Mouse (Mus musculus): ENCODE results near the gene Ncl. TPM values are rescaled to one million over a fixed set of nuclear protein-coding genes. Genes with fewer than 3 reads are reported as not detected.

Ncl gene
- total and polyA plus RNA-seq, 3 experiments = 246 to 1,708 (median 370) TPM

DNA sequence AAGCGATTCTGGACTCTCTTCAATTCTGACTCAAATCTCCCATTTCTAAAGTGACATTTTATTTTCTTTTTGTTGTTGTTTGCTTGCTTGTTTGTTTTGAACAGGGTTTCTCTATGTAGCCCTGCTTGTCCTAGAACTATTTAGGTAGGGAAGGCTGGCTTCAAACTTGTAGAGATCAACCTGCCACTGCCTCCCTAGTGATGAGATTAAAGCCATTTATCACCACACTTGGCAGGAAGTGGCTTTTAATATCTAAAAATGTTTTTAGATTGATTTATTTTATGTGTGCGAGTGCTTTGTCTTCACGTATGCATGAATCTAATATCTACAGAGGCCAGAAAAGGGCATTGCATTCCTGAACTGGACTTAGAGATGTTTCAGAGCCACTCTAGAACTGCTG lies 34.0 kb upstream of the Ncl start:
- peaks cover 0 to 14% of the 10 kb centered on the region in 2 experiments; a peak in 2 of 4 replicates for H3K36me3 ChIP-seq (ENCODE audit: control insufficient read depth in 1 of 2, insufficient read depth in 2 of 2, low read length in 2 of 2)
- no peaks in the 10 kb centered on the region for H3K79me2 ChIP-seq (ENCODE audit: control insufficient read depth, insufficient read depth, low read length, poor library complexity)
- H3K9me3 ChIP-seq (replicated peaks; ENCODE audit: insufficient read depth, low read length) = no peaks in the 10 kb centered on the region
- H3K27ac ChIP-seq (ENCODE audit: control insufficient read depth, low read depth, low read length) = no peak overlapping the region
- H3K9ac ChIP-seq (ENCODE audit: control insufficient read depth, low read depth, low read length, poor library complexity, severe bottlenecking) = no peak overlapping the region
- peaks cover 3 to 14% of the 10 kb centered on the region in 2 experiments for H3K4me1 ChIP-seq (ENCODE audit: control insufficient read depth in 1 of 2, insufficient read depth in 2 of 2, low read length in 2 of 2)
- TF ChIP-seq RCOR1 (IDR thresholded peaks at IDR 0.05; ENCODE audit: low read depth, low read length) = peak; percentile 70
- TF ChIP-seq MYB (IDR thresholded peaks at IDR 0.05; ENCODE audit: low read depth, low read length) = no peak
- TF ChIP-seq GATA1 (IDR thresholded peaks at IDR 0.05; ENCODE audit: low read depth, low read length) = peak; percentile 51
- H3K4me3 ChIP-seq (ENCODE audit: control insufficient read depth in 1 of 2, insufficient read depth in 1 of 2, low read depth in 2 of 2, low read length in 2 of 2) = no peak overlapping the region
- DNase-seq (ENCODE audit: low read depth, low spot score) = no peak
- no peaks in the 10 kb centered on the region for H3K27me3 ChIP-seq (ENCODE audit: control insufficient read depth in 1 of 2, insufficient read depth in 2 of 2, low read length in 2 of 2)

DNA sequence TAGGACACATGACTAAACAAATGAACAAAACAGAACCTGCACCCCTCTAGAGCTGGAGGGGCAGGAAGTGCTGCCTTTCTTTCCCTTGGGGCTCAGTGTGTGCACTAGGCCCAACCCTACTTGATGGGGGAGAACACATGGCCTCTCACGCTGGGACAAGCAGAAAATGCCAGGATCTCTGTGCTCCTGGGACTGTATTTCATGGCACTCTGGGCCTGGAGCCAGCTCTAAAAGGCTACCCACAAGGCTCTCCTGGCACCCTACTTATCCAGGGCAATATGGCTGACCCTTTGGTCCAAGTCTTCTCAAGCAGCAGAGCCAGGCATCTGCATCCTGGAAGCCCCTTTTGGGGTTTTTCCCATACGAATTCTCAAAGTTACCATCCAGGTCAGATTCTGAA lies 32.2 kb upstream of the Ncl start:
- H3K9me3 ChIP-seq (replicated peaks; ENCODE audit: insufficient read depth, low read length) = no peaks in the 10 kb centered on the region
- H3K79me2 ChIP-seq (ENCODE audit: control insufficient read depth, insufficient read depth, low read length, poor library complexity) = no peaks in the 10 kb centered on the region
- DNase-seq (ENCODE audit: low read depth, low spot score) = no peak
- H3K36me3 ChIP-seq (ENCODE audit: control insufficient read depth in 1 of 2, insufficient read depth in 2 of 2, low read length in 2 of 2) = peaks cover 0 to 8% of the 10 kb centered on the region in 2 experiments; a peak in 2 of 4 replicates
- TF ChIP-seq TBP (IDR thresholded peaks at IDR 0.05; ENCODE audit: low read depth, low read length) (no peak), CHD2 (IDR thresholded peaks at IDR 0.05; ENCODE audit: low read length) (no peak), POLR2A (IDR thresholded peaks at IDR 0.05; ENCODE audit: control insufficient read depth in 1 of 2, insufficient read depth in 1 of 2, low read depth in 1 of 2, low read length in 2 of 2, poor library complexity in 1 of 2) (no peak)
- H3K9ac ChIP-seq (ENCODE audit: control insufficient read depth, low read depth, low read length, poor library complexity, severe bottlenecking) = no peak overlapping the region
- H3K27me3 ChIP-seq (ENCODE audit: control insufficient read depth in 1 of 2, insufficient read depth in 2 of 2, low read length in 2 of 2) = no peaks in the 10 kb centered on the region
- H3K4me3 ChIP-seq (ENCODE audit: control insufficient read depth in 1 of 2, insufficient read depth in 1 of 2, low read depth in 2 of 2, low read length in 2 of 2) = no peak overlapping the region
- peaks cover 0 to 8% of the 10 kb centered on the region in 2 experiments for H3K4me1 ChIP-seq (ENCODE audit: control insufficient read depth in 1 of 2, insufficient read depth in 2 of 2, low read length in 2 of 2)
- no peak overlapping the region for H3K27ac ChIP-seq (ENCODE audit: control insufficient read depth, low read depth, low read length)

DNA sequence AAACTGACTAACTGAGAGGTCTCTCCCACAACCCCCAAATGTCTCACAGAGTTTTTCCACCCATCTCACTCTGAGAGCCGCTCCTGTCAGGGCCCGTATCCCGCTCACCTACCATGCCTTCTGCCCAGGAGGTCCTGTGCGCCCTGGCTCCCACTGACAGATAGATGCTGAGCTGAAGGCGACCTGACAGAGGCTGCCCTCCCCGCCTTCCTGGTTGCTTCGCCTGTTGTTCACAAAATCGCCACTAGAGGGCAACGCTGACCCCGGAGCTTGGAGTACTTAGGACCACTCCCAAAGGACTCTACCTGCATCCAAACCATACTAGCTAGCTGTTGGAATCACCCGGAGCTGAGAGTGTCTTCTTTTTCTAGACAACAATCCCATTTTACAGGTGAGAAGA lies 30.0 kb upstream of the Ncl start:
- H3K9ac ChIP-seq (ENCODE audit: control insufficient read depth, low read depth, low read length, poor library complexity, severe bottlenecking) = no peak overlapping the region
- peaks cover 0 to 8% of the 10 kb centered on the region in 2 experiments for H3K4me1 ChIP-seq (ENCODE audit: control insufficient read depth in 1 of 2, insufficient read depth in 2 of 2, low read length in 2 of 2)
- H3K4me3 ChIP-seq (ENCODE audit: control insufficient read depth in 1 of 2, insufficient read depth in 1 of 2, low read depth in 2 of 2, low read length in 2 of 2) = no peak overlapping the region
- H3K27ac ChIP-seq (ENCODE audit: control insufficient read depth, low read depth, low read length) = no peak overlapping the region
- H3K27me3 ChIP-seq (ENCODE audit: control insufficient read depth in 1 of 2, insufficient read depth in 2 of 2, low read length in 2 of 2) = no peaks in the 10 kb centered on the region
- H3K36me3 ChIP-seq (ENCODE audit: control insufficient read depth in 1 of 2, insufficient read depth in 2 of 2, low read length in 2 of 2) = peaks cover 0 to 8% of the 10 kb centered on the region in 2 experiments; a peak in 2 of 4 replicates
- no peaks in the 10 kb centered on the region for H3K79me2 ChIP-seq (ENCODE audit: control insufficient read depth, insufficient read depth, low read length, poor library complexity)
- DNase-seq (ENCODE audit: low read depth, low spot score) = peak; percentile 74
- H3K9me3 ChIP-seq (replicated peaks; ENCODE audit: insufficient read depth, low read length) = no peaks in the 10 kb centered on the region
- TF ChIP-seq POLR2AphosphoS2 (IDR thresholded peaks at IDR 0.05; ENCODE audit: low read length) (no peak), JUND (IDR thresholded peaks at IDR 0.05; ENCODE audit: low read depth, low read length) (no peak), RAD21 (IDR thresholded peaks at IDR 0.05; ENCODE audit: low read depth, low read length) (peak; percentile 50), MYB (IDR thresholded peaks at IDR 0.05; ENCODE audit: low read depth, low read length) (no peak), SIN3A (IDR thresholded peaks at IDR 0.05; ENCODE audit: low read length) (no peak), ZMIZ1 (IDR thresholded peaks at IDR 0.05; ENCODE audit: low read depth, low read length) (no peak), MAFK (IDR thresholded peaks at IDR 0.05; ENCODE audit: borderline replicate concordance, low read depth, low read length) (no peak), BHLHE40 (IDR thresholded peaks at IDR 0.05; ENCODE audit: borderline replicate concordance, low read depth, low read length) (no peak), MAZ (IDR thresholded peaks at IDR 0.05; ENCODE audit: low read depth, low read length) (no peak), MXI1 (IDR thresholded peaks at IDR 0.05; ENCODE audit: low read depth, low read length) (no peak), RCOR1 (IDR thresholded peaks at IDR 0.05; ENCODE audit: low read depth, low read length) (no peak), USF1 (IDR thresholded peaks at IDR 0.05; ENCODE audit: low read depth, low read length) (no peak), POLR2A (IDR thresholded peaks at IDR 0.05; ENCODE audit: control insufficient read depth in 1 of 2, insufficient read depth in 1 of 2, low read depth in 1 of 2, low read length in 2 of 2, poor library complexity in 1 of 2) (no peak), CHD1 (IDR thresholded peaks at IDR 0.05; ENCODE audit: low read depth, low read length) (no peak), POLR2AphosphoS5 (IDR thresholded peaks at IDR 0.05; ENCODE audit: borderline replicate concordance, low read depth, low read length) (no peak), EP300 (IDR thresholded peaks at IDR 0.05; ENCODE audit: low read depth in 1 of 2, low read length in 2 of 2) (no peak), ZNF384 (IDR thresholded peaks at IDR 0.05; ENCODE audit: low read depth, low read length) (no peak), UBTF (IDR thresholded peaks at IDR 0.05; ENCODE audit: borderline replicate concordance, insufficient read depth, low read depth, low read length) (no peak), ZC3H11A (IDR thresholded peaks at IDR 0.05; ENCODE audit: low read depth, low read length) (peak; percentile 44), ZKSCAN1 (IDR thresholded peaks at IDR 0.05; ENCODE audit: low read depth, low read length) (no peak), NRF1 (IDR thresholded peaks at IDR 0.05; ENCODE audit: insufficient read depth, low read depth, low read length, poor library complexity, severe bottlenecking) (no peak), GABPA (IDR thresholded peaks at IDR 0.05; ENCODE audit: low read depth, low read length) (no peak), MEF2A (IDR thresholded peaks at IDR 0.05; ENCODE audit: extremely low read depth, insufficient replicate concordance, low read depth, low read length, poor library complexity, severe bottlenecking) (no peak)
